Mouse (Mus musculus) small intestine, adult 2 months (tissue): ENCODE results near the gene Mybphl. TPM values are rescaled to one million over a fixed set of nuclear protein-coding genes. Genes with fewer than 3 reads are reported as not detected.

Source experiments
- H3K27ac ChIP-seq: fragments of 200-500 bp; 2 replicates; pipeline ENCODE4 v1.5.1; 2012; ENCODE audit warnings: low read depth, low read length, control low read depth, inconsistent platforms; ENCODE audit not compliant: insufficient read depth
- H3K27me3 ChIP-seq: fragments of 200-500 bp; 2 replicates; pipeline ENCODE4 v1.6.1; 2012; ENCODE audit warnings: mild to moderate bottlenecking, moderate library complexity, low read length, inconsistent platforms; ENCODE audit not compliant: control insufficient read depth, insufficient read depth
- H3K36me3 ChIP-seq: fragments of 200-500 bp; 2 replicates; pipeline ENCODE4 v1.6.1; 2012; ENCODE audit warnings: mild to moderate bottlenecking, low read length, control low read depth, inconsistent platforms; ENCODE audit not compliant: control insufficient read depth, insufficient read depth
- H3K4me1 ChIP-seq: fragments of 200-500 bp; 2 replicates; pipeline ENCODE4 v1.6.1; 2012; ENCODE audit warnings: low read length, inconsistent platforms, mixed read lengths; ENCODE audit not compliant: control insufficient read depth, insufficient read depth, insufficient read length
- H3K4me3 ChIP-seq: fragments of 200-500 bp; 2 replicates; pipeline ENCODE4 v1.5.1; 2012; ENCODE audit warnings: low read depth, mild to moderate bottlenecking, control low read depth, inconsistent platforms, low read length, moderate library complexity
- CTCF ChIP-seq: fragments of 200-500 bp; IDR thresholded peaks from 2 replicates; pipeline ENCODE4 v1.5.1; 2012; ENCODE audit warnings: low read depth, mild to moderate bottlenecking, control low read depth, inconsistent platforms, low read length, moderate library complexity, mixed read lengths; ENCODE audit not compliant: insufficient replicate concordance, insufficient read length; ENCODE audit errors: extremely low read depth
- POLR2A ChIP-seq: fragments of 200-500 bp; IDR thresholded peaks from 2 replicates; pipeline ENCODE4 v1.6.1; 2012; ENCODE audit warnings: low read depth, mild to moderate bottlenecking, control low read depth, inconsistent platforms, low read length, moderate library complexity
- WGBS: fragments of 180-500 bp; shearing (Covaris S2); methylation state at CpG from one replicate; pipeline ENCODE4 v1.1.7; 2018; 5-methylcytosine and 5-hydroxymethylcytosine counted together
- polyA plus RNA-seq: library from polyadenylated mRNA; depleted of rRNA; stranded (reverse); fragments of >200 nt; gene quantifications from 2 replicates; pipeline ENCODE4 v1.2.3, GENCODE M21; 2012

Mybphl gene
- polyA plus RNA-seq, 1 experiment = not detected

- no peak for TF ChIP-seq POLR2A
- no peak for TF ChIP-seq CTCF
- H3K4me3 ChIP-seq = no peak overlapping the region
- H3K27ac ChIP-seq = no peak overlapping the region
- H3K36me3 ChIP-seq = peaks cover 44% of the 10 kb centered on the region
- H3K27me3 ChIP-seq = no peaks in the 10 kb centered on the region
- H3K4me1 ChIP-seq = no peaks in the 10 kb centered on the region
- 81% methylated on average over 9 of the region's 9 CpGs for WGBS
Measured at GRCm38 (mm10) chr3:108348376-108348775, 16.3 kb upstream of the Mybphl start.

GRCm38 (mm10) chr3:108355245-108355644, 9.5 kb upstream of the Mybphl start:
- 81% methylated on average over 3 of the region's 3 CpGs for WGBS
- Histone ChIP-seq H3K4me1 (no peaks in the 10 kb centered on the region), H3K4me3 (no peak overlapping the region), H3K27me3 (no peaks in the 10 kb centered on the region), H3K36me3 (peaks cover 52% of the 10 kb centered on the region), H3K27ac (no peak overlapping the region)
- no peak for TF ChIP-seq CTCF
- TF ChIP-seq POLR2A = no peak

- H3K27ac ChIP-seq = no peak overlapping the region
- 94% methylated on average over 10 of the region's 10 CpGs for WGBS
- no peaks in the 10 kb centered on the region for H3K4me1 ChIP-seq
- TF ChIP-seq CTCF (no peak), POLR2A (no peak)
- H3K27me3 ChIP-seq = no peaks in the 10 kb centered on the region
- H3K36me3 ChIP-seq = peaks cover 40% of the 10 kb centered on the region
- H3K4me3 ChIP-seq = no peak overlapping the region
Measured at GRCm38 (mm10) chr3:108357051-108357450, 7.7 kb upstream of the Mybphl start.

GRCm38 (mm10) chr3:108358445-108358844, 6.3 kb upstream of the Mybphl start:
- Histone ChIP-seq H3K27me3 (no peaks in the 10 kb centered on the region), H3K36me3 (peaks cover 33% of the 10 kb centered on the region), H3K27ac (no peak overlapping the region), H3K4me1 (no peaks in the 10 kb centered on the region), H3K4me3 (no peak overlapping the region)
- 83% methylated on average over 6 of the region's 6 CpGs for WGBS
- TF ChIP-seq POLR2A (no peak), CTCF (no peak)

- Histone ChIP-seq H3K27me3 (no peaks in the 10 kb centered on the region), H3K4me1 (no peaks in the 10 kb centered on the region), H3K4me3 (no peak overlapping the region), H3K36me3 (peaks cover 16% of the 10 kb centered on the region), H3K27ac (no peak overlapping the region)
- TF ChIP-seq CTCF = no peak
- TF ChIP-seq POLR2A = no peak
- WGBS = 43% methylated on average over 7 of the region's 7 CpGs
Measured at GRCm38 (mm10) chr3:108360894-108361293, 3.8 kb upstream of the Mybphl start.

- peaks cover 8% of the 10 kb centered on the region for H3K4me1 ChIP-seq
- H3K36me3 ChIP-seq = no peaks in the 10 kb centered on the region
- H3K4me3 ChIP-seq = no peak overlapping the region
- H3K27ac ChIP-seq = no peak overlapping the region
- no peaks in the 10 kb centered on the region for H3K27me3 ChIP-seq
- no peak for TF ChIP-seq POLR2A
- WGBS = 73% methylated on average over 3 of the region's 3 CpGs
Measured at GRCm38 (mm10) chr3:108363626-108364025, 1.1 kb upstream of the Mybphl start.

- 64% methylated on average over 9 of the region's 9 CpGs for WGBS
Measured at GRCm38 (mm10) chr3:108367173-108367572, 2.5 kb downstream of the Mybphl start.

GRCm38 (mm10) chr3:108367828-108368227, 3.1 kb downstream of the Mybphl start:
- peaks cover 8% of the 10 kb centered on the region for H3K4me1 ChIP-seq
- no peak for TF ChIP-seq POLR2A
- TF ChIP-seq CTCF = no peak
- no peaks in the 10 kb centered on the region for H3K36me3 ChIP-seq
- H3K27ac ChIP-seq = peak overlapping the region; percentile 45
- H3K4me3 ChIP-seq = no peak overlapping the region
- WGBS = 27% methylated on average over 3 of the region's 3 CpGs
- no peaks in the 10 kb centered on the region for H3K27me3 ChIP-seq

More at GRCm38 (mm10) chr3:108367173-108367572, 2.5 kb downstream of the Mybphl start:
- 0 out of 2 replicates have a peak overlapping the region, but pooled peaks have one; percentile 3 for H3K4me3 ChIP-seq
- H3K27ac ChIP-seq = peak overlapping the region; percentile 45
- H3K36me3 ChIP-seq = no peaks in the 10 kb centered on the region
- no peaks in the 10 kb centered on the region for H3K27me3 ChIP-seq
- peaks cover 8% of the 10 kb centered on the region for H3K4me1 ChIP-seq
- TF ChIP-seq CTCF = no peak
- no peak for TF ChIP-seq POLR2A
